ENCODE assay signal across 8 mouse cellular contexts in the genomic region with DNA sequence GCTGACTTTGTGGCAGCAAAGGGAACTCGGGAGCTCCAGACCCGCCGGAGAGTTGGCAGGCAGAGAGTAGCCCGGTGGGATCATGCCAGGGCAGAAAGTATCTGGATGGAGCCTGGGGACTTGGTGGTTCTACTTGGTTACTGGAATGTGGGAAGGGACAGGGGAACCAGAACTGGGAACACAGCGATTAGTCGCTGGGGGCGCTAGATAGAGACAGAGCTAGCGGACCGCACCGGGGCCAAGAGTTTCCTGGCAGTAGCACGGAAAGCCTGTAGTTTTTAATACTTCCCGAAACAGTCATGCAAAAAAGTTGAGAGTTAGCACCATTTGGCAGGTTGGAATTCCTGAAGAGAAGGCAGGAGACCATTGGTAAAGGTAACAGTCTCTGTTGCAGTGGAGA. TPM values are rescaled to one million over a fixed set of nuclear protein-coding genes. Genes with fewer than 3 reads are reported as not detected.
DNase-seq lines count a peak whose midpoint lies in the region; ATAC-seq lines count a peak whose summit lies in the region.

No protein-coding gene starts in this region.

- ATAC-seq in granulocyte monocyte progenitor cell, adult 5-6 weeks (replicated peaks; ENCODE audit: poor library complexity, severe bottlenecking) = peak; percentile 60
- ATAC-seq in monocyte, adult 5-6 weeks (replicated peaks; ENCODE audit: insufficient number of reproducible peaks, low FRiP score, low TSS enrichment, poor library complexity, severe bottlenecking) = peak; percentile 47; the same call in 1 of the 2 replicates

- DNase-seq in layer of hippocampus, postnatal 10 days (ENCODE audit: low spot score in 2 of 2) = peak; percentile 41 to 44
- no peak for DNase-seq in layer of hippocampus, adult 18-20 months (ENCODE audit: low spot score in 2 of 2)
- DNase-seq in adrenal gland, postnatal 36 days = peak; percentile 37 to 49
- peak; percentile 73 for DNase-seq in kidney, postnatal 10 days
- DNase-seq in right cerebral cortex, postnatal 25 days = no peak
- no peak for DNase-seq in right cerebral cortex, adult 18-20 months

RNA-seq across cellular contexts. Expression of a gene that starts 5.7 kb away (rescaled TPM):
- total RNA-seq in layer of hippocampus, postnatal 10 days (2021) = 1 to 10 TPM; 8.9 to 9.4 TPM
- total RNA-seq in layer of hippocampus, adult 18-20 months (2021) = 1 to 10 TPM; 7.9 to 8.3 TPM
- total RNA-seq in adrenal gland, postnatal 36 days (2021) = 10 to 100 TPM; 10.6 to 12.5 TPM
- 10.3 and 12.2 TPM in 2 replicates for total RNA-seq in granulocyte monocyte progenitor cell, adult 5-6 weeks (2014; fragmentation: Nextera tagmentation)
- total RNA-seq in granulocyte monocyte progenitor cell, adult 5-6 weeks (2017) = 12.4 and 14.5 TPM in 2 replicates
- 8.6 to 12.8 TPM (median 10.5 TPM) in 3 replicates for total RNA-seq in monocyte, adult 5-6 weeks (2017)

RNA-seq across cellular contexts. Expression of a gene that starts 17.7 kb away (rescaled TPM):
- 1 to 10 TPM in 1 of 2 experiments, under 1 TPM in 1; 0.80 to 1.8 TPM for total RNA-seq in layer of hippocampus, postnatal 10 days (2021)
- under 1 TPM; 0.20 to 0.92 TPM for total RNA-seq in layer of hippocampus, adult 18-20 months (2021)
- under 1 TPM in 1 of 2 experiments, not detected in 1; 0.03 TPM for total RNA-seq in adrenal gland, postnatal 36 days (2021)
- total RNA-seq in granulocyte monocyte progenitor cell, adult 5-6 weeks (2014; fragmentation: Nextera tagmentation) = 0.09 TPM in 1 of 2 replicates, not detected in the other
- 0.04 and 0.10 TPM in 2 replicates for total RNA-seq in granulocyte monocyte progenitor cell, adult 5-6 weeks (2017)
- 16.9 to 28.6 TPM (median 19.4 TPM) in 3 replicates for total RNA-seq in monocyte, adult 5-6 weeks (2017)

RNA-seq across cellular contexts. Expression of a gene that starts 37.5 kb away (rescaled TPM):
- total RNA-seq in layer of hippocampus, postnatal 10 days (2021) = 100 to 1,000 TPM; 160 to 169 TPM
- total RNA-seq in layer of hippocampus, adult 18-20 months (2021) = 100 to 1,000 TPM; 116 to 119 TPM
- total RNA-seq in adrenal gland, postnatal 36 days (2021) = 100 to 1,000 TPM; 196 to 225 TPM
- total RNA-seq in granulocyte monocyte progenitor cell, adult 5-6 weeks (2014; fragmentation: Nextera tagmentation) = 238 and 255 TPM in 2 replicates
- 85.9 and 123 TPM in 2 replicates for total RNA-seq in granulocyte monocyte progenitor cell, adult 5-6 weeks (2017)
- total RNA-seq in monocyte, adult 5-6 weeks (2017) = 125 to 462 TPM (median 150 TPM) in 3 replicates

Comparison
In these comparisons a context has a peak if more than half of its experiments do, and no peak if none do; other contexts are left out.
1. DNase-seq: peak in layer of hippocampus, postnatal 10 days (2 of 2), adrenal gland, postnatal 36 days (2 of 2) and kidney, postnatal 10 days (single experiment); none in layer of hippocampus, adult 18-20 months (0 of 2), right cerebral cortex, postnatal 25 days (single experiment) and right cerebral cortex, adult 18-20 months (single experiment).